Mouse (Mus musculus): ENCODE results near the gene Sox8. TPM values are rescaled to one million over a fixed set of nuclear protein-coding genes. Genes with fewer than 3 reads are reported as not detected.
A peak's percentile ranks its signal among the peaks of the same experiment; 100 is the strongest.

Gene Sox8
- polyA plus RNA-seq, 1 experiment, result not detected

GRCm38 (mm10) chr17:25590985-25591384, 20.5 kb upstream of the Sox8 start:
- TF ChIP-seq GATA1 (IDR thresholded peaks at IDR 0.05; ENCODE audit: low read length), result no peak

- no peak for TF ChIP-seq GATA1 (IDR thresholded peaks at IDR 0.05; ENCODE audit: low read length)
These were observed 19.6 kb upstream of the Sox8 start for GRCm38 (mm10) chr17:25590068-25590467.

- no peak for TF ChIP-seq GATA1 (IDR thresholded peaks at IDR 0.05; ENCODE audit: low read length)
These were observed 14.2 kb upstream of the Sox8 start for GRCm38 (mm10) chr17:25584646-25585045.

- TF ChIP-seq GATA1 (IDR thresholded peaks at IDR 0.05; ENCODE audit: low read length), result peak; percentile 79
These were observed 13.4 kb upstream of the Sox8 start for GRCm38 (mm10) chr17:25583858-25584257.

GRCm38 (mm10) chr17:25583099-25583498, 12.6 kb upstream of the Sox8 start:
- no peak for TF ChIP-seq GATA1 (IDR thresholded peaks at IDR 0.05; ENCODE audit: low read length)

GRCm38 (mm10) chr17:25582076-25582475, 11.6 kb upstream of the Sox8 start:
- no peak for TF ChIP-seq GATA1 (IDR thresholded peaks at IDR 0.05; ENCODE audit: low read length)

- no peak for TF ChIP-seq GATA1 (IDR thresholded peaks at IDR 0.05; ENCODE audit: low read length)
These were observed 9.0 kb upstream of the Sox8 start for GRCm38 (mm10) chr17:25579332-25580047.

GRCm38 (mm10) chr17:25578920-25579319, 8.4 kb upstream of the Sox8 start, which contains the start of gene Lmf1:
TSS of gene Lmf1 (plus strand) at chr17:25579085.
- no peak for TF ChIP-seq GATA1 (IDR thresholded peaks at IDR 0.05; ENCODE audit: low read length)

- TF ChIP-seq GATA1 (IDR thresholded peaks at IDR 0.05; ENCODE audit: low read length), result no peak
These were observed 7.2 kb upstream of the Sox8 start for GRCm38 (mm10) chr17:25577702-25578101.

- no peak for TF ChIP-seq GATA1 (IDR thresholded peaks at IDR 0.05; ENCODE audit: low read length)
These were observed 6.8 kb upstream of the Sox8 start for GRCm38 (mm10) chr17:25577263-25577662.

GRCm38 (mm10) chr17:25576034-25576433, 5.5 kb upstream of the Sox8 start:
- TF ChIP-seq GATA1 (IDR thresholded peaks at IDR 0.05; ENCODE audit: low read length), result no peak

- TF ChIP-seq GATA1 (IDR thresholded peaks at IDR 0.05; ENCODE audit: low read length), result no peak
These were observed 4.9 kb upstream of the Sox8 start for GRCm38 (mm10) chr17:25575208-25575971.

- no peak for TF ChIP-seq GATA1 (IDR thresholded peaks at IDR 0.05; ENCODE audit: low read length)
These were observed 951 bp upstream of the Sox8 start for GRCm38 (mm10) chr17:25571453-25571820.

- TF ChIP-seq GATA1 (IDR thresholded peaks at IDR 0.05; ENCODE audit: low read length), result no peak
These were observed 446 bp downstream of the Sox8 start for GRCm38 (mm10) chr17:25569833-25570647.

- no peak for TF ChIP-seq GATA1 (IDR thresholded peaks at IDR 0.05; ENCODE audit: low read length)
These were observed 1.6 kb downstream of the Sox8 start for GRCm38 (mm10) chr17:25568880-25569279.

GRCm38 (mm10) chr17:25568206-25568605, 2.3 kb downstream of the Sox8 start:
- no peak for TF ChIP-seq GATA1 (IDR thresholded peaks at IDR 0.05; ENCODE audit: low read length)

Measured in G1E-ER4 (cell line).